Mouse (Mus musculus) heart, adult 11 months (tissue): ENCODE data around the gene Gp9.

Experiments used
- DNase-seq: peaks from one replicate; pipeline ENCODE4 v3.0.0; 2022

Gene Gp9

DNA sequence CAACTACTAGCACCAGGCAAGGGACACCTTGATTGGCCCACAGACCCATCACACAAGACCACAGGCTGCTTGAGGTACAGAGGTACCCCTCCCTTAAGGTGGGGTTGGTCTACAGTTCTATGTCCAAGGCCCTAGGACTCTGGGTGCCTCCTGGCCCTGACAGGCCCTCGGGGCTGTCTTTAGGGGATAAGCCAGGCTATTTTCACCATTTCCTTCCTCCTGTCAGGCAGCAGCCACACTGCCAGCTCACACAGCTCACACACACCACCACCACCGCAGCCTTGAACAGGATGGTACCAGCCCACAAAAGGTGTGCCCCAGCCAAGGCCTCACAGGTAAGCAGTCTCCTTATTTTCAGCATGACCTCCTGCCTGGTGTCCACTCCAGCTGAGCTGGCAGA lies at the start of gene Gp9:
Gene Gp9 (plus strand): TSS at position 231 of the 400 bp plus-strand sequence.
- DNase-seq: peak; percentile 76

DNA sequence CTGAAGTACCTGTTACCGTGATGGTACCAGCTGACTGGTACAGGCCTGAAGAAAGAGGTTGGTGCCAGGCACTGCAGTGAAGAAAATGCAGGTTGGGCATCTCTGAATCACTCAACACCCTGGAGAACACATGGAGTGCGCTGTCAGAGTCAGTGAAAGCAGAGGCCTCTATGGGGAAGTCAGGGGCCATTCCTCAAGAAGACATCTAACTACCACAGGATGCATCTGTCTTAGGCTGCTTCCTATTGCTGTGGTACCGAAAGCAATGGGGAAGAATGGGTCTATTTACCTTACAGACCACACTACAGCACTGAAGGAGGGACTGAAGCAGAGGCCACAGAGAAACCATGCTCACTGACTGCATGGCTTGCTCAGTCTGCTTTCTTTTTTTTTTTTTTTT lies 49.8 kb upstream of the Gp9 start:
- DNase-seq: no peak

DNA sequence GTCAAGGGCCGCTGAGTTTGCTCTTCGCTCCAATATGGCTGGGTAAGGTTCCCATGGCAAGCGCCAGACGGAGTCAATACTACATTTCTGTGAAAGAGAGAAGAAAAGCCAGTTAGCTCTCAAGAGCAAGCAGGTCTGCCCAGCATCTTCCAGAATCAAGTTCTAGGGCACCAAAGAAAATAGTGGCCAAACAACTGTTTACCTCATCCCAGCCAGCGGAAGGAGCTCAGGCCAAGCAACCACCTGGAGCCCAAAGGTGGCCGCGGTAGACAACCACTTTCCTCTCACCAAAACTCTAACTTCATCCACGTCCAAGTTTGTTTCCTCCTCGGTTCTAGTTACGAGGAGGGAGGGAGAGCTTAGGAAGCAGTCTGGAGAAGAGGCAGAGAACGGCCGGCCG lies 47.7 kb upstream of the Gp9 start:
- no peak for DNase-seq

- DNase-seq: peak; percentile 98
Observed at GRCm38 (mm10) chr6:87730591-87731462, 47.0 kb upstream of the Gp9 start, which contains the start of gene Efcc1. Efcc1 (plus strand) TSS chr6:87730869.

GRCm38 (mm10) chr6:87731463-87732095 lies 46.3 kb upstream of the Gp9 start:
- DNase-seq: peak; percentile 87

- DNase-seq: no peak
Observed at GRCm38 (mm10) chr6:87732151-87733011, 45.5 kb upstream of the Gp9 start.

DNA sequence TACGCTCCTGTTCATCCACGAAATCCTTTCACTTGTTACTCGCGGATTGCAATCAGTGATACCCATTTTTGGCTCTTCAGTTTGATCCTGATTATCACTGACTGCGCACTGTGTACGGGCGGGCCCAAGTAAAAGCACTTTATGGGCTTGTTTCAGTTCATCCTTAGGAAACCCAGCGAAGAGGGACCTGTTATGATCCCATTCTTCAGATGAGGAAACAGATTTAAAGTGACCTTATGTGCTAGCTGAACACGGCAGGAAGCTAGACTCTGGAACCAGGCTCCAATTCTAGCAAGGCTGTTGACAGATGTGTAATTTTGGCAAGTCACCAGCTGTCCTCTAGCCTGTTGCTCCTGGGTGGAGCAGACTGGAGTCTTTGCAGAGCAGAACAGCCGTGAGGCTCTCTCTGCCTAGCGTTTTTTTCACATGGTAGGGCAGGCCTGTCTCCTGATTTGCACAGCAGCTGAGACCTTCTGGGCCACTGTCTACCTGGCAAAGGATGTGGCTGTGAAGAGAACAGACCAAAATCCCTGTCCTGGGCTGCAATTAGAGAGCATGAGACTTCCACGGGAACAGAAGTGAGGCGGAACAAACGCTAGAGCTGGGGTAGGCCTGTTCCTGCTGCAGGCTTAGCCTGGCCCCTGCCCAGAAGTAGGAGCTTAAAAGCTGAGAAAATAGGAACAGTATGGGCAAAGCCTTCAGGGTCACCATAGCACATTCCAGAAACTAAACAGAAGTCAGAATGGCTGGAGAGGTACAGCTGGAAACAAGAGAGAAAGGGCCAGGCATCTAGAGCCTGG lies 44.5 kb upstream of the Gp9 start:
- DNase-seq: peak; percentile 98

DNA sequence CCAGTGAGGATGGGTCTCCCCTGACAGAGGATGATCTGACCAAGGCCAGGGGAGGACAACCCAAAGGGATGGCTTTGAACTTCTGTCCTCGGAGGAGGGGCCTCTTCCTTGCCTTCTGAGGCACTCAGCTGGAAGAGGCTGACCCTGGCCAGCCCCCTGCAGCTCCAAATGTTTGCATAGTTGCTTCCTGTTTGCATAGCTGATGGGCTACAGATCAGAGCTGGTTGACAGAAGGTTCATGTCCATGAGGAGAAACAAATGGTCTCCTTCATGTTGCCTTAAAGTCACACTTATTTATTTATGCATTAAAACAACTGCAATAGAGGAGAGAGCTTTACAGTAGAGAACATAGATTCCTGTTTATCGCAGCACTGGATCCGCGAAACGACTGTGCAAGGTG lies 43.7 kb upstream of the Gp9 start:
- DNase-seq: no peak

DNA sequence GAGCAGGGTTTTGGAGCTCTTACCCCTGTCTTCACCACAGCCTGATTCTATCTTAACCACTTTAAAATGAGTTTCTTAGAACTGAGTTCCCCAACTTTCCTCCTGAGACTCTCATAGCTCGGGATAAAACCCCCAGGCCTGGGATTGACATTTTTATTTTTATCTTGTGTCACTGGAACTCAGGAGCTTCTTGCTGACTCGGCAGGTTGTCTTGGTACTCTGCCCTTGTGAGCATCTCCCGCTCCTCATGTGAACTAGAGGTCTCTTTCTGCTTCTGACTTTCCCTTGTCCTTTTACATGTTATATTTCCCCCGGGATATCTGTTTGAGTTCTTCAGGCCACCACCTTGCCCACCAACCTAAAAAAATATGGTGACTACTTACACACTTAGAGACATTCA lies 40.9 kb upstream of the Gp9 start:
- DNase-seq: no peak

DNA sequence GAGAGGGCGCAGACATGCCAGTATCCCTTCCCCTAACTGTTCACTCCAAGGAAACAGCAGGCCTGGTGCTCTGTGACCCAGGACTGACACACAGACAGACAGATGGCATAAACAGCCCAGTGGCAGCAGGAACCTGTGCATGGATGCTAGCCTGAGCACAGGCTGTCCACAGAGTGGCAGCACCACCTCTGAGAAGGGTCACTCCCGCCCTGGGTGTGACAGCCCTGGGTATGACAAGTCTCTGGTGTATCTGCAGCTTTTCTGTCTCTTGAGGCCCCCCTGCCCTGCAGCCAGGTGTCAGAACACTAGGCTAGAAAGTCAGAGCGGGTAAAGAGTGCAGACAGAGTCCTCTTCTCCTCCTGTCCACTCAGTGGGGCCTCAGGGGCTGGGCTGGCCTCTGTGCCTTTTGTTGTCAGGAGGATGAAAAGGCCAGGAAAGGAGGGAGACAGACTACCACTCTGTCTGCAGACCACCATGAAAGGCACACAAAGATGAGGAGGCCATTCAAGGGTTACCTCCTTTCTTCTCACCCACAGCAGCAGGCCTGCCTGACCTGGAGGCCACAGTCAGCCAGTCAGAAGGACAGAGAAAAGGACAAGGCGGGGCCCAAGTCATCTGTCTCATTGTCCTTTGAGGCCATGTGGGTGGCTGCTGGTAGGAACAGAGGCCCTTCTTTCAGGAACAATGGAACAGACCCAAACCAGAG lies 39.8 kb upstream of the Gp9 start:
- no peak for DNase-seq

- no peak for DNase-seq
Observed at GRCm38 (mm10) chr6:87739898-87740297, 38.0 kb upstream of the Gp9 start.

- no peak for DNase-seq
Observed at GRCm38 (mm10) chr6:87740496-87740895, 37.4 kb upstream of the Gp9 start.

DNA sequence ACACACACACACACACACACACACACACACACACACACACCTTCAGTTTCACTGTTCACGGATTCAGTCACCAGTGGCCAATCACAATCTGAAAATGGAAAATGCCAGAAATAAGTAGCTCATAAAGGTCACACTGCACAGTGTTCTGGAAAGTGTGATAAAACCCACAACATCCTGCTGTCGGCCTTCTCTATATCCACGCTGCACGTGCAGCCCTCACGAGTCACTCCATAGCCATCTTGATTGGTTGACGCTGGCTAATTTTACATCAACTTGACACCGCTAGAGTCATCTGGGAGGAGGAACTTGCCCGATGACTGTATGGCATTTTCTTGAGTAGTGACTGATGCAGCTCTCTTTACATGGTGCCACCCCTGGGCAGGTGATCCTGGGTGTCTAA lies 35.9 kb upstream of the Gp9 start:
- no peak for DNase-seq

GRCm38 (mm10) chr6:87742804-87743203 lies 35.1 kb upstream of the Gp9 start:
- peak; percentile 91 for DNase-seq

- DNase-seq: peak; percentile 94
Observed at GRCm38 (mm10) chr6:87743281-87743680, 34.6 kb upstream of the Gp9 start.

DNA sequence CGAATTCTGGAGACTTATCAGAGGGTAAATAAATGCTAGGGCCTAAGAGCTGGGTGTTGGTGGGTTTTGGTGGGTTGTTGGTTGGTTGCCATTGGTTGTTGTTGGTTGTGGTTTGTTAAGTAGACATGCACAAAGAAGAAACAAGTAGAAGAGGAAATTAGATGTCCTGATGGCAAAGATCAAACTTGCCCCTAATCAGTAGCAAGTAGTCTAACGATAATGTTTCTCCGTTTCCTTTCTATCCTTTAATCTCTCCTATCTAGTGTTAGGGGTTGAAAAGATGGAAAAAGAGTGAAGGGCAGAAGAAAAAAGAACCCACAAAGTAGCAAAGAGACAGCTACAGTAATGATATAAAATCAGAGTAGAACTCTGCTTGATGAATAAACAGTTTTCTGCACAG lies 33.2 kb upstream of the Gp9 start:
- peak; percentile 70 for DNase-seq

DNA sequence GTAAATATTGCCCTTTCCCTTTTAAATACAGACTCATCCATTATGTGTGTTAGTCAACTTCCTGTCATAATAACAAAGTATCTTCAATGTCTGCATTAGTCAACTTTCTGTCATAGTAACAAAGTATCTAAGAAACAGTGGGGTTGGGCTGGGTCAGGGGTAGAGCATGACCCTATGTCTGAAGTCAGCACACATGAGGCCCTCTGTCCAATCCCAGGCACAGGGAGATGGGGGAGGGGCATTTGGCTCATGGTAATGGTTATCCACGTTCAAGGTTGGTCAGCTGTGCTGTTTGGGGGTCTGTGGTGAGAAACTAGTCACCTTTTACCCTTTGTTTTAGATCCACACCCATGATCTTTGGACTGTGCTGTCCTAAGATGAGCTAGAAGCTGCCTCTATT lies 32.6 kb upstream of the Gp9 start:
- DNase-seq: peak; percentile 93

- DNase-seq: peak; percentile 94
Observed at GRCm38 (mm10) chr6:87746059-87746458, 31.8 kb upstream of the Gp9 start.

DNA sequence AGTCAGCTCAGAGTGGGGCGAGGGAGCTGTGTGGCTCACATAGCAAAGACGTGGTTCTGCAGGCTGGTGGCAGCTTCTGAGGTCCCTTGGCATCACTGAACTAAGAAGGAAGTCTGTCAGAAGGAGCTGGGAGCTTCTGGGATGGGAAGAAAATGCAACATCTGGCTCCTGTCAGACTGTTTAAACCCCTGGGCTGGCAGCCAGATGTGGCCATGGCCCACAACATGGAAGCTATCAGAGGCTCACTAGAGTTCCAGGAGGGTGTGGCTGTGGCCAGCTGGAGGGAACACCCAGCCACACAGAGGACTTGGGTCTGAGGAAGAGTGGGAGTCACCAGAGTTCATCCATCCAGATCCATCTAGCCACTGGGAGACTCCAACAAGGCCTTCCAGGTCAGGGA lies 31.0 kb upstream of the Gp9 start:
- peak; percentile 98 for DNase-seq

DNA sequence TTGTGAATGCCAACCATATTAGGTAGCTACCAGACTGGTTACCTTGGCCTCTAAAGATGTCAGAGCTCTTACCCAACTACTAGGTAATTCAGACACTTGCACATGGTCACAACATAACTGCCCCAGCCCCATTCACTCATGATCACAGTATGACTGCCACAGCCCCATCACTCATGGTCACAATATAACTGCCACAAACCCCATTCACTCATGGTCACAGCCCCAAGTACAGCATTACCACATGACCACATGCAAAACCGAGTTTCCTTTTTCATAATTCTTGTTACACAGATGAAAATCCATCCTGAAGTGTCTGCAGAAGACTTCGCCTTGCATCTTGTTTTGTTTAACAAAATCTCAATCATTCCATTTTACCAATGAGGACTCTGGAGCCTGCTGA lies 29.8 kb upstream of the Gp9 start:
- peak; percentile 28 for DNase-seq

DNA sequence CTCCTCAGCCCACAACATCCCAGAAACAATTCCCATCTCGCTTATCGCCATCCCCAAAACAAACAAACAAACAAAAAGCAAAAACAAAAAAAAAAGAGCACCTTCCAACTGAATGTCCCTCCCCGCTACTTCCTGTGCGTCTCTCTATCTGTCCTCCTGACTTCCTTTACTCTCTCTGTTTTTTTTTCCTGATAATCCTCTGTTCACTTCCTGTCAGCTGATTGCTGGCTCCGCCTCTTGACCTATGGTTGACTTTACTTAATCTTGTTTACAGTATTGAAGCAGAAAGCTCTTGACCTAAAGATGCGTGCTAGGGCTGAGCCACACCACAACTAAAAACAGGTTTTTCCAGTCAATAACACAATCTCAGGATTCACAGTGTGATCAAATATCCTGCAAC lies 29.3 kb upstream of the Gp9 start:
- DNase-seq: peak; percentile 88
